Mouse (Mus musculus): ENCODE measurements around the gene Rhpn2. TPM values are rescaled to one million over a fixed set of nuclear protein-coding genes. Genes with fewer than 3 reads are reported as not detected.

Gene Rhpn2
- polyA plus RNA-seq, 1 experiment: 2.2 TPM

DNA sequence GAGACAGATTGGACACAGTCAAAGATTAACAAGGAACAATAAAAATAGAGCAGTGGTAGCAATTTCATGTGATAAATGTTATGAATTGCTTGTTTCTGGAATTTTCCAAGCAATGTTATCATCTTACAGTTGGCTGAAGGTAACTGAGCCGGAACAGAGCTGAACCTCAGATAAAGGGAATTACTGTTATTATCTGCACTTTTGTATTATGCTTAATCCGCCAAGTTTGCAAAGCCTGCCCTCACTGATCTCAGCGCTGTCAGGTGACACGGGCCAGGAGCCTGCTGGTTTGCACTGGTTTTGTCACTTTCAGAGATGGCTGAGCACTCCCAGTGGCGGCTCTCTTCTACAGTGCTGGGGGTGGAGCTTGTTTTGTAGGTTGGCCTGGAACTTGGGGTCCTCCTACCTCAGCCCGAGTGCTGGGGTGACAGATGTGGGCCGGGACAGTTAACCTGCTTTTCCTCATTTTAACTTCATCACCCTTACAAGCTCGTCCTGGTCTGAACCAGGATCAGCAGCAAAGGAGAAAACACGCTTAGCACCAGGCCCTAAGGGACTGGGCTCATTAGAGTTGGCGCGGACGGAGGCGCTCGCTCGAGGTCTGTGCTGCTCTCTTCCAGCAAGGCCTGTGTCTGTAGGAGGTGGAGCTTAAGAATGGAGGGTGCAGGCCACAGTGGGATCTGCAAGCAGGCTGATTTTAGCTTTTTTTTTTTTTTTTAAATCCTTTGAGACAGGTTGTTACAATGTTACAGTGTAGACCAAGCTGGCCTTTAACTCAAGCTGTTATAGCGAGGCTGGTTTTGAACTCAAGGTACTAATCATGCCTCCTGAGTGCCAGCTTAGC is 39.4 kb downstream of the Rhpn2 start:
- Histone ChIP-seq H3K27me3 (ENCODE audit: control insufficient read depth, insufficient read depth, insufficient read length) (no peaks in the 10 kb centered on the region), H3K79me2 (ENCODE audit: control insufficient read depth, insufficient read depth) (no peaks in the 10 kb centered on the region), H3K79me3 (ENCODE audit: low read depth) (no peaks in the 10 kb centered on the region), H3ac (ENCODE audit: control insufficient read depth, insufficient read length, low read depth) (no peak overlapping the region), H3K4me3 (ENCODE audit: insufficient read depth, poor library complexity, severe bottlenecking) (no peak overlapping the region), H3K36me3 (ENCODE audit: control insufficient read depth, insufficient read depth) (no peaks in the 10 kb centered on the region)
- TF ChIP-seq MAX (IDR thresholded peaks at IDR 0.05) (no peak), MYOG (IDR thresholded peaks at IDR 0.05; ENCODE audit: control insufficient read depth, extremely low read depth, insufficient read length) (no peak), CTCF (IDR thresholded peaks at IDR 0.05; ENCODE audit: control insufficient read depth, insufficient read depth, insufficient read length) (no peak), FOSL1 (IDR thresholded peaks at IDR 0.05; ENCODE audit: insufficient read depth, low read length, poor library complexity, severe bottlenecking) (no peak), MYOD1 (IDR thresholded peaks at IDR 0.05; ENCODE audit: control insufficient read depth, insufficient read length, low read depth) (no peak), USF1 (IDR thresholded peaks at IDR 0.05; ENCODE audit: low read depth) (no peak)

DNA sequence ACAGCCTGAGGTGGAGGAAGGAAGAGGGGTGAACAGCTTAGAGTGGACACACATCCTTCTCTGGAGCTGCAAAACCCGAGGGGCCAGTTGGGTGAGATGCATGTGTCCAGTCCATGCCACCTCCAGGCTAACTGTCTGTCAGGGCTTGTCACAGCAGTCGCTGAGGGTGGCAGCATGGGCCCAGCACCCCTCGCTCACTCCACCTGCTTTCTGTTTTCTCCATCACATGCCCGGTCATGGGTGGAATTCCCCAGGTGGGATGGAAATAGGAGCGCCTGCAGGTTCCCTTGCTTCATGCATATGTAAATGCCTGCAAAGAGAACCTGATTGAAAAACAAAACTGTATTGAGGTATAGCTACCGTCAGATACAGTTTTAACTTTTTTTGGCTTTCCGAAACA is 40.3 kb downstream of the Rhpn2 start:
- Histone ChIP-seq H3K79me2 (ENCODE audit: control insufficient read depth, insufficient read depth) (no peaks in the 10 kb centered on the region), H3K4me3 (ENCODE audit: insufficient read depth, poor library complexity, severe bottlenecking) (no peak overlapping the region), H3K79me3 (ENCODE audit: low read depth) (no peaks in the 10 kb centered on the region), H3ac (ENCODE audit: control insufficient read depth, insufficient read length, low read depth) (no peak overlapping the region), H3K27me3 (ENCODE audit: control insufficient read depth, insufficient read depth, insufficient read length) (no peaks in the 10 kb centered on the region), H3K36me3 (ENCODE audit: control insufficient read depth, insufficient read depth) (no peaks in the 10 kb centered on the region)
- TF ChIP-seq MYOD1 (IDR thresholded peaks at IDR 0.05; ENCODE audit: control insufficient read depth, insufficient read length, low read depth) (no peak), CEBPB (IDR thresholded peaks at IDR 0.05; ENCODE audit: low read depth) (no peak), FOSL1 (IDR thresholded peaks at IDR 0.05; ENCODE audit: insufficient read depth, low read length, poor library complexity, severe bottlenecking) (no peak), MYOG (IDR thresholded peaks at IDR 0.05; ENCODE audit: control insufficient read depth, extremely low read depth, insufficient read length) (no peak), MAX (IDR thresholded peaks at IDR 0.05) (no peak), CTCF (IDR thresholded peaks at IDR 0.05; ENCODE audit: control insufficient read depth, insufficient read depth, insufficient read length) (no peak)

DNA sequence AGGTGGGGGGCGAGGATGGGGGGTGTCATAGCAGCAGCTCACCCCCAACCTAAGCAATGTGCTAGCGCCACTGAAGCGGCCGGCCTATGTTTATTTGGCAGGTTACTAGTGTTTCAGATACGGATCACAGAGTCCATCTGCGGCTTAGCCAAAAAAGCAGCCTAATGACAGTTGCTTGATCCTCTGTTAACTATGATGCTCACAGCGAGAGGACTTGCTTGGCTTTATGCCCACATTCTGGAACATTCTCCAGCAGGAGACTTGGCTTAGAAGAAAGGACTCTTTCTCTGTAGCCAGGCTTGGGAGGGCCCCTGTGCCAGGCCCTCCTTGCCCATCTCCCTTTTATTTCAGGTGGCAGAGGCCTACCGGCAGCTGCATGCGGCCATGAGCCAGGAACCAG is 42.7 kb downstream of the Rhpn2 start:
- no peaks in the 10 kb centered on the region for H3K27me3 ChIP-seq (ENCODE audit: control insufficient read depth, insufficient read depth, insufficient read length)
- H3K79me3 ChIP-seq (ENCODE audit: low read depth): no peaks in the 10 kb centered on the region
- H3K79me2 ChIP-seq (ENCODE audit: control insufficient read depth, insufficient read depth): no peaks in the 10 kb centered on the region
- no peak overlapping the region for H3ac ChIP-seq (ENCODE audit: control insufficient read depth, insufficient read length, low read depth)
- no peaks in the 10 kb centered on the region for H3K36me3 ChIP-seq (ENCODE audit: control insufficient read depth, insufficient read depth)
- no peak overlapping the region for H3K4me3 ChIP-seq (ENCODE audit: insufficient read depth, poor library complexity, severe bottlenecking)
- no peak for TF ChIP-seq MYOD1 (IDR thresholded peaks at IDR 0.05; ENCODE audit: control insufficient read depth, insufficient read length, low read depth)

DNA sequence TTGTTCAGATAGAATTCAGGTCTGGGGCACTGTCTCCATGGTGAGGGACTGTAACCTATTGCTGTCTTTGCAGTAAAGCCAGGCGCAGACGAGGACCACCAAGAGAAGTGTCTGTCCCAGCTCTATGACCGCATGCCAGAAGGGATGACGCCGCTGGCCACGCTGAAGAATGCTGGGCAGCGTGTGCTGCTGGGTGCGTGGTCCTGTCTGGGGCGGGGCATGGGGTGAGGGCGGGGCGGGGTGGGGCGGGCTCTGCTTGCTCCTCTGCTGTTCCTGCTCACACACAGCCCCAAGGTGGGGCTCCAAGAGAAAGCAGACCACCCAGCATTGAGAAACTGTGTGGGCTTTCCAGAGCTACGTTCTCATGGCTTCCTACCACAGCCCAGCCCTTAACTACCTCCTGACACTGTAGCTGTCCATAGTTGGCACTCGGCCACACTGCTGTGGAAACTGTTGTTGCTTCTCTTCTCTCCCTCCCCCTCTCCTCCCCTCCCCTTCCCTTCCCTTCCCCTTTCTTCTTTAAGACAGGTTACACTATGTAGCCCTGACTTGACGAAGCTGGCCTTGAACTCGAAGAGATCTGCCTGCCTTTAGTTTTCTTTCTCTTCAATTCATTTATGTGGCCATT is 45.6 kb downstream of the Rhpn2 start:
- Histone ChIP-seq H3K36me3 (ENCODE audit: control insufficient read depth, insufficient read depth) (no peaks in the 10 kb centered on the region), H3K79me2 (ENCODE audit: control insufficient read depth, insufficient read depth) (no peaks in the 10 kb centered on the region), H3K79me3 (ENCODE audit: low read depth) (no peaks in the 10 kb centered on the region), H3K27me3 (ENCODE audit: control insufficient read depth, insufficient read depth, insufficient read length) (no peaks in the 10 kb centered on the region), H3ac (ENCODE audit: control insufficient read depth, insufficient read length, low read depth) (no peak overlapping the region), H3K4me3 (ENCODE audit: insufficient read depth, poor library complexity, severe bottlenecking) (no peak overlapping the region)
- TF ChIP-seq USF1 (IDR thresholded peaks at IDR 0.05; ENCODE audit: low read depth) (no peak), CTCF (IDR thresholded peaks at IDR 0.05; ENCODE audit: control insufficient read depth, insufficient read depth, insufficient read length) (no peak), MYOG (IDR thresholded peaks at IDR 0.05; ENCODE audit: control insufficient read depth, extremely low read depth, insufficient read length) (no peak)

DNA sequence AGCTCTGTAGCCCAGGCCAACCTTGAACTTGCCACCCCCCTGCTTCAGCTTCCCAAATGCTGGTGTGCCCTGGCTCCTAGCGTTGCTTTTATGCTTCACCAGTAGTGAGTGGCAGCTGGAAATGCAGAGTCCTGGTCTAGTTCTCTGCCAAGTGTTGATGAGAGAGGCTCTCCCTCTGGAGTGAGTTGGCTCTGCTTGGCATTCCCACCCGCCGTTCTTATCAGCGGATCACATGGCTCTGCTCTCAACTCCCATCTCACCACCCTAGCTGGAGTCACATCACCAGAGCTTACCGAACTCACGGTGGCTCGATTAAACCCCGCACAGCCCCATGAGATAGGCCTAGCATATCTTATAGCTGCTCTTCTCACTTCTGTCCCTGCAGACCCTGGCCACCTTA is 46.4 kb downstream of the Rhpn2 start:
- Histone ChIP-seq H3K36me3 (ENCODE audit: control insufficient read depth, insufficient read depth) (no peaks in the 10 kb centered on the region), H3K79me2 (ENCODE audit: control insufficient read depth, insufficient read depth) (no peaks in the 10 kb centered on the region), H3K4me3 (ENCODE audit: insufficient read depth, poor library complexity, severe bottlenecking) (no peak overlapping the region), H3K27me3 (ENCODE audit: control insufficient read depth, insufficient read depth, insufficient read length) (no peaks in the 10 kb centered on the region), H3K79me3 (ENCODE audit: low read depth) (no peaks in the 10 kb centered on the region), H3ac (ENCODE audit: control insufficient read depth, insufficient read length, low read depth) (no peak overlapping the region)
- TF ChIP-seq MYOD1 (IDR thresholded peaks at IDR 0.05; ENCODE audit: control insufficient read depth, insufficient read length, low read depth): no peak
- TF ChIP-seq USF1 (IDR thresholded peaks at IDR 0.05; ENCODE audit: low read depth): no peak

DNA sequence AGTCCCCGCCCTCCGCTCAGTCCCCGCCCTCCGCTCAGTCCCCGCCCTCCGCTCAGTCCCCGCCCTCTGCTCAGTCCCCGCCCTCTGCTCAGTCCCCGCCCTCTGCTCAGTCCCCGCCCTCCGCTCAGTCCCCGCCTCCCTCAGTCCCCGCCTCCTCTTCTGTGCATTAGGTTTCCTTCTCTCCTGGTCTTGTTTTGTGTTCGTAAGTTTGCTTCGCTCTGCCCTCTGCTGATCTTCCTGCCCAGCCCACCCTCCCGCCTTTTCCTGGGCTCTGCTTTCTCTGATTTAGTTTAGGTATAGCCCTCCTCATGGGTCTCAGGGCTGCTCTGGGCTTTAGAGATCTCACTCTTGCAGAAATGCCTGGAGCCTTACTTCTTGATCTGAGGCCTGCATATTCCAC is 47.9 kb downstream of the Rhpn2 start:
- no peaks in the 10 kb centered on the region for H3K36me3 ChIP-seq (ENCODE audit: control insufficient read depth, insufficient read depth)
- H3K4me3 ChIP-seq (ENCODE audit: insufficient read depth, poor library complexity, severe bottlenecking): no peak overlapping the region
- no peaks in the 10 kb centered on the region for H3K79me3 ChIP-seq (ENCODE audit: low read depth)
- no peak for TF ChIP-seq MYOD1 (IDR thresholded peaks at IDR 0.05; ENCODE audit: control insufficient read depth, insufficient read length, low read depth)
- no peaks in the 10 kb centered on the region for H3K79me2 ChIP-seq (ENCODE audit: control insufficient read depth, insufficient read depth)
- no peaks in the 10 kb centered on the region for H3K27me3 ChIP-seq (ENCODE audit: control insufficient read depth, insufficient read depth, insufficient read length)
- H3ac ChIP-seq (ENCODE audit: control insufficient read depth, insufficient read length, low read depth): no peak overlapping the region
